Mouse (Mus musculus) lung, postnatal 14 days (tissue): ENCODE results near the gene Flywch1.
"Not testable (repeated sequence)": the region's sequence is repeated elsewhere in the genome, so short reads cannot be mapped to it uniquely, and the experiment has no call there.

Source experiments
- DNase-seq: peaks from one replicate; pipeline ENCODE4 v3.0.0; 2021

Flywch1 gene

DNA sequence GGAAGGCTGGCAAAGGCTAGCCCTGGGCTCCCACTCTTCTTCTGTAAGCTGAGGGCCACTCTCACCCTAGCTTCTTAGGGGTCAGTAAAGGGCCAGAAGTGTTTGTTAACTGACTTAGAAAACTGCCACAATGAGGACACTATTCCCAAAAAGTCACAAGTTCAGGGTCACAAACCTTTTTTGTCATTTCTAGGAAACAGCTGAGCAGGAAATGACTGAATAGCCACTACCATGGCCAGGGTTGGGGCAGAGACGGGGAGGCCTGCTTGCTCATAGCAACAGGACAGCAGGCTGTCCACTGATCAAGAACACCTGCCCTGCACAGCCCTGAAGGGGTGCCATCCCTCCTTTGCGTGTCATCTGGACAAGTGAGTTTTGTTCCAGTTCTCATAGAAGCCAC is 5.7 kb upstream of the Flywch1 start:
- DNase-seq = no peak

- DNase-seq = no peak
These were observed 4.8 kb upstream of the Flywch1 start for GRCm38 (mm10) chr17:23776216-23776615.

DNA sequence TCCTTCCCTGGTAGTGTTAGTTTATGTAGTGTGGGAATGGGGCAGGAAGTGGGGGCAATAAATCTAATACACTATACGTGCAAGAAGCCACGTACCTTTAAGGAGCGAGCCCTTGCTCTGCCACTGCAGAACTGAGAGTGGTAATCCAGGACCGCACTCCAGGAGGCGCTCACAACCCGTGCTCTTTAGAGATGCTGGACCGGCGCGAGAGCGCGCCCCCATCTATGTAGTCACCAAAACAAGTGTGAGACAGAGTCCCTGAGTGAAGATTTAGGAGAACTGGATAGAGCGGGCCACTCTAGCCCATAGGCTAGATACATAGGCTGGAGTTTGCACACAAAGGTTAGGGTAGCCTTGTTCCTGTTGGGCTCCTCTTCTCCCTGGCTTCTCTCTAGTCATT is 2.7 kb upstream of the Flywch1 start:
- DNase-seq = peak; percentile 90

- DNase-seq = no peak
These were observed 2.3 kb upstream of the Flywch1 start for GRCm38 (mm10) chr17:23773676-23774075.

- not testable (repeated sequence) for DNase-seq
These were observed 786 bp upstream of the Flywch1 start for GRCm38 (mm10) chr17:23772219-23772556.

GRCm38 (mm10) chr17:23770896-23771283 is 512 bp downstream of the Flywch1 start:
- no peak for DNase-seq

DNA sequence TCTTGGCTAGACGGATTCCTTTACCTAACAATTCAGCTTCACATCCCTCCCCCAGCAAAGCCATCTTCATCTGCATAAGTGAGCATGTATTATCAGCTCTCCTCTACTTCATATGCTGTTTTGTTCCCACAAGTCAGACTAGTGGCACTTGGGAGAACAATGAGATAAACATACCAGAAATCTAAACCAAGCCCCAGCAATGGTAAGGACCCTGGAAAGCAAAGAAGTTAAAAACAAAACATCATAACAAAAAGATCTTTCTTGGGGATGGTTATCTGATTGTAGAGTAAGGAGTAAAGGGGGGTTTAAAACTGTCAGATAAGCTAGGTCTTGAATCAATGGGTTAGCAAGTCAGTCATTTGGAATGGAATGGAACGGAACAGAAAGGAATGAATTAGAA is 909 bp downstream of the Flywch1 start:
- no peak for DNase-seq

DNA sequence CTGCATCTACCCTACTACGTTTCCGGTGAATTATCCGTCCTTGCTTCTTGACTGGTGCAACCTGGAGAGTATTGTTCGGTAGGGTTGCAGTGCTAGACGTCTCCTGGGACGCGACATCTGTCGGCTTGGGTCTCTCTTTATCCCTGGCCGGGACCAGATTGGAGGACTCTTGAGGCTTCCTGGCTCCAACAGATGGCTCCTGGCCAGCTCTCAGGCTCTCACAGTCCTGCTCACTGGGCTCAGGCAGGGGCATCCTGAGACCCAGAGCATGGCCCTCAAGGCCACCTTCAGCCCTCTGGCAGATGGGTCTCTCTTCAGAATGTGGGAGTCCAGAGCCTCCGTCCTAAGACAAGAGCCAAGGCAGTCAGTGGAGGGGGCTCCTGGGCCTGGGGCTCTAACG is 8.4 kb downstream of the Flywch1 start:
- no peak for DNase-seq

- DNase-seq = no peak
These were observed 10.2 kb downstream of the Flywch1 start for GRCm38 (mm10) chr17:23761155-23761554.

GRCm38 (mm10) chr17:23760231-23760630 is 11.2 kb downstream of the Flywch1 start:
- no peak for DNase-seq

GRCm38 (mm10) chr17:23758801-23759200 is 12.6 kb downstream of the Flywch1 start:
- no peak for DNase-seq

DNA sequence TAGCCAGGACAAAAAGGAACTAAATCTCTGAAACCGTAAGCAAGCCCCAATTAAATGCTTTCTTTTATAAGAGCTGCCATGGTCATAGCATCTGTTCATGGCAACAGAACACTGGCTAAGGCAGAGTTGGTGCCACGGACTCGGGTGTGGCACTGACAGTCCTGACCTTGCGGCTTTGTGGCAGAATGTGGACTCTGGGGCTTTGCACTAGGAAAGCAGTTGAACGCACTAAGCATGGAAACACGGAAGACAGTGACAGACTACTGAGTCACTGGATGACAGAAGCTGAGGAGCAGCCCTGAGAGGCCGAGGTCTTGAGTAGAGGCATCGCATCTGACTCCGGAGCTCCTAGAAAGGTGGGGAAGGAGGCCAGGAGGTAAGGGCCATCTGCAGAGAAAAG is 13.8 kb downstream of the Flywch1 start:
- no peak for DNase-seq

GRCm38 (mm10) chr17:23755689-23756088 is 15.7 kb downstream of the Flywch1 start:
- DNase-seq = no peak

- DNase-seq = no peak
These were observed 21.8 kb downstream of the Flywch1 start for GRCm38 (mm10) chr17:23749400-23750191.

GRCm38 (mm10) chr17:23748631-23749391 is 22.6 kb downstream of the Flywch1 start:
- DNase-seq = peak; percentile 84

DNA sequence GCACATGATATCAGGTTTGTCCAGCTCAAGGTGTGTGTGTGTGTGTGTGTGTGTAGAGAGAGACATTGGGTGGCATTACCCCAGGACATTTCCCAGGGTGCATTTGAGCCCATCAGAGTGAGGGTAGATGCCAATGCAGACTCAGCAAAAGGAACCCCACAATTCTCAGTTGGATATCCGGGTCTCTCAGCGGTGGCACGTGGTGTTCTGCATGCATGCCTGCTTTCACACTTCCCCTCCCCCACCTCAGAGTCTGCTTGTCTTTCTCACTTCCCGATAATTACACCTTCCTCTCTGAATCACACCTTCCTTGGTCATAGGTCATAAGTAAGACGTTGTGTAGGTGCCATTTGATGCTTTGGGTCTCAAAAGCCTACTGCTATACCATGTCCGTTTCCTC is 23.4 kb downstream of the Flywch1 start:
- DNase-seq = no peak

DNA sequence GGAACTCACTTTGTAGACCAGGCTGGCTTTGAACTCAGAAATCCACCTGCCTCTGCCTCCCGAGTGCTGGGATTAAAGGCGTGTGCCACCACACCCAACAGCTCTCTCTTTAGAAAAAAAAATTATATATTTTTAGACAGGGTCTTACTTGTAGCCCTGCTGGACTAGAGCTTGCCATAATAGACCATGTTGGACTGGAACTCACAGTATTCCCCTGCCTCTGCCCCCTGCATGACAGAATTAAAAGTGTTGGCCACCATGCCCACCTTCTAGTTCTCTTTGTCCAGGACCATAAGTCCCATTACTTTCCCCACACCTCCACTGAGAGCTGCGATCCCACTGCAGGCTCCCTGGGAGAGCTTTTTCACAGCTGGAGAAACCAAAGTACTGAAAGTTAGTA is 23.9 kb downstream of the Flywch1 start:
- no peak for DNase-seq

DNA sequence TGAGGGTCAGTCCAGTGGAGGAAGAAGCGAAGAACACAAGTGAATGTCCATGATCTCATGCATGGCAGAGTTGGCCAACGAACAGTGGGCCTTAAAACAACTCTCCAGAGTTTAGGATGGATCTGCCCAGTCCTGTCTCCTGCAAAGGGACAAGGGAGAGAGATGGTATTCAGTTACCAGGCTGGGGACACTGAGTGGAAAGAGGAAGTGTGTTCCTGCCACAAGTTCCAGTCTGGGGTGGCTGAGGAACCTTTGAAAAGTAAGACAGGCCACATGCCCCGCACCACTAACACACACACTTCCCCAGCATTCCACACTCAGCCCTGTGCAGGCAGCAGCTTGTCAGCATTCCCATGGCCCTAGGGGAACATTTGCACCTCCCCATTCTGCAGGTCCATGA is 24.6 kb downstream of the Flywch1 start:
- DNase-seq = no peak

- DNase-seq = no peak
These were observed 25.1 kb downstream of the Flywch1 start for GRCm38 (mm10) chr17:23746311-23746710.

DNA sequence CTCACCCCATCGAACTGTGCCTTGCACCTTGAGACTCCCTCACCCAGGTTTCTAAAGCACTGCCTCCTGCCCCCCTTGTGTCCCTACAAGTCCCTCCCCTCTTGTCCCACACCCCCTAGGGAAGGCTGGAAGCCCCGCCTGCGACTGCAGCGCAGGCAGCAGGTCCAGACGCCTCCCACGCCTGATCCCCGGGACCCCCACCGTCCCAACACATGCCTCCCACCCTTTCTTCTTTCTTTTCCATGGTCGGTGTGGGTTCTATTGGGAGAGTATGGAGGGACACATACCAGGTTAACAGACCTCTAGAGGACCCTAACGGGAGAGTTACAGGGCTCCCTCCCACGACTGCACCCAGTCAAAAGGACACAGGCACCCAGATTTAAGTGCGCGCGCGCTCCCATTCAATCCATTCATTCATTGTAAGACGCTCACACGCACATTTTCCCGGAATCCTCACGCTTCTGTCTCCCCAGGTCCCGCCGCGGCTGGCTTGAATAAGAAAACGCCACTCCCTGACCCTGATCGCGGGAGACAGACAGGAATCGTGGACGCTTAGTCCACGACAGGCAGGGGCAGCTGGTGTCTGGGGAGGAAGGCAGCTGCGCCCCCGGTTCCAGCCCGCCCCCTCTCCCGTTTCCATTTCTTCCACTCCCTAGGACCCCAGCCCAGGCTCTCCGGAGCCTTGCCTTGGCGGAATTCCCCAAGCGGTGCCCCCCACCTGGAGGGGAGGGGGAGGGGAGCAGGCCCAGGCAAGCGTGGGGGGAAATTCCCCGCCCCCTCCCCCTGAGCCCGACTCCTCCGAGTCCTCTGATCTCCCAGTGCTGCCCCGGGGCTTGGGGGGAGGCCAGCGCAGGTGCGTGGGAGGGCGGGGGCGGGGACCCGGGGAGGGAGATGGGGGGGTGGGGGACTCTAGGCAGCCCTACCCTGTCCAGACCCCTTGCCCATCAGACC is 25.8 kb downstream of the Flywch1 start, which contains the start of gene Kremen2:
TSS of gene Kremen2 (minus strand) at position 533 of the 951 bp plus-strand sequence.
- DNase-seq = no peak

DNA sequence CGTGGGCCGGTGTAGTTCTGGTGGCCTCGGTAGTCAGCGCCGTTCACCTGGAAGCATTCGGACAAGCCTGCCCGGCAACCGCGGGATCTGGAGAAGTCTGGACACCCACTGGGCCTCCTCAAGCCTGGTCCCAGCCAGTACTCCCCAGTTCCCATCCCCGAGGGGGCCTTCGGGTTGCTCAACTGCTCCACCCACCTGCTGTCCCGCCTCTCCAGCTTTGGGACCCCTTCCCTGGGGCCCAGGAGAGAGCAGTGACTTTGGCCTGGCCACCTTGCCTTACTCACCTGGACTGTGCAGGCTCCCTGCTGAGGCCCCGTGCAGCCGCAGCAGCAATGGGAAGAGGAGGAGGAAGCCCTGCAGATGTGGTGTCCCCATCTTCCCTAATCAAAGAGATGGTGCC is 26.8 kb downstream of the Flywch1 start:
- no peak for DNase-seq

DNA sequence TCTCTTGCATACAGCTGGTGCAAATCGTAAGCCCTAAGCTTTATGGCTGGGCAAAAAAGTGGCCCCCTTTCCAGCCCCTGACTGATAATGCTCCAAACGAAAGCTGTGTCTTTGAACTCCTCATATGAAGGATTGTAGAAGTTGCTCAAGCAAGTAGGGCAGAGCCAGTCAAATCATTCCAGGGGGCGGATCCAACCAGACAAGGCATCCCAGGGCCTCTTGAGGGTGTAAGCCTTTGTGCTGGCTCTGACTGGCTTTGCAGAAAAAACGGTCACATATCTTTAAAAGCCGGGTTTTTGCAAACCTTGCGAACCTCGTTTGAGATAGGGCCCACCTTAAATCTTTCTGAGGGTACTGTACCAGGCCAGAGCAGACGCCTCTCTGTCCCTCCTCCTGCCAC is 27.3 kb downstream of the Flywch1 start:
- DNase-seq = no peak

GRCm38 (mm10) chr17:23742941-23743340 is 28.5 kb downstream of the Flywch1 start:
- no peak for DNase-seq
